Mouse (Mus musculus) skeletal muscle tissue, postnatal 0 days (tissue): ENCODE results near the gene Ogn. TPM values are rescaled to one million over a fixed set of nuclear protein-coding genes. Genes with fewer than 3 reads are reported as not detected.

ENCODE experiments used
- polyA plus RNA-seq: library from polyadenylated mRNA; unstranded; fragments of >200 nt; fragmentation: Nextera tagmentation; extraction: Ambion mirVana; gene quantifications from 2 replicates; pipeline ENCODE4 v1.2.1, GENCODE M21; 2015

Gene Ogn
- 177 and 186 TPM in 2 replicates for polyA plus RNA-seq

DNA sequence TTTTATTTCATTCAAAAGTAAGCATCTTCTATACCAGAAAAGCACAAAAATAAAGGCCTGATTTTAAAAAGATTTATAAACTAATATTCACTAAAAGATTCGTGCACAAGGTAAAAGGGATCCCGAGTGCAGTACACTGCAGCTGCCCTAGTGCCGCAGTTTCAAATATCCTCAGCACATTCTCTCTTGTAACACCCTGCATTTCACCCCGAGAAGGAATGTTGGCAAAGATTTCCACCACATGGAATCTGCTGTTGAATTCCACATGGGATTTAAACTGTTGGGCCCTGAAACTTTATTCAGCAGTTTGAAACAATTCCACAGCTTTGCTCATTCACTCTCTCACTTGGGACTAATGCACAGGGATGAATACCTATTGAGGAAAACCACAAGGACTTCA is at the start of gene Ogn:
Gene Ogn, plus strand, starts transcription at position 333 of the 400 bp plus-strand sequence.

DNA sequence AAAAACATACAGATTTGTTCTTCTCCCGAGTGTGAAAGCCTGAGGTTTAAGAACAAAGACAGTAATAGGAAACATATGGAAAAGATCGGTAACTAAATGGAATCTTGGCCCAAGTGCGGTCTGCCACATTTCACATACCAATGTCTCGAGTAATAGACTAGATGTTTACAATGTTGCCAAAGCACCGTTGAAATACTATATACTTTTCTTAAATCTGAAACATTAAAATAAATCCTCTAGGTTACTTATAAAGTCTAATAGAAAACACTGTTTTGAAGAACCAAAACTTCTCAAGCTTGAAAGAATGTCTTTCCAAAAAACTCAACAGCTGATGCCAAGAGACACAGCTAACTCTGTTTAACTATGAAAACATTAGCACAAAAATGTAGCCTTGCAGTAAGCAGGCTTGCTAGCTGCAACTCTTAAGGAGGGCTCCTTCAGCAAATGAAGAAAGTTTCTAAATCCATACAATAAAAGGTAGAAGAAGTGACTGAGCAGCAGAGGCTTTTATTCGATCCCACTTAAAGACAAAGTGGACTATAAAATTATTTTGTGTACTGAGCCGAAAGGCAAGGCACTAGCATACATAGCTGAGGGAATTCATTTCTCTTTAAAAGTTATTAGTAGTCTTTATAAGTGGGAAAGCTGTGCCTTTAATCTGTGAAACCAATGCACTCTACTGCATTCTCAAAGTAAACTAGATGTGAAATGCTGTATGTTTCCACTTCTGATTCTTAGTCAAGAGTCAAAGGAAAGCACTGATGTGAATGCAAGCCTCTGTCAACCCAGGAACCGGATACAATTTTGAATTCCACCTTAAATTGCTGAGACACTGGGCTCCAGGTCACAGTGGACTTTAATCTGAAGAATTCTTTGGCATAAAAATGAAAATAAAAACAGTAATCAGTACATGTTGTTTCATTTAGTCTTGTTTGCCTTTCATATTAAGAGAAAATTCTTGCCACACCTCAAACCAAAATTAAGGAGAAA is 26.0 kb upstream of the Ogn start, which contains the start of gene Omd:
Gene Omd, plus strand, starts transcription at position 922 of the 990 bp plus-strand sequence.

DNA sequence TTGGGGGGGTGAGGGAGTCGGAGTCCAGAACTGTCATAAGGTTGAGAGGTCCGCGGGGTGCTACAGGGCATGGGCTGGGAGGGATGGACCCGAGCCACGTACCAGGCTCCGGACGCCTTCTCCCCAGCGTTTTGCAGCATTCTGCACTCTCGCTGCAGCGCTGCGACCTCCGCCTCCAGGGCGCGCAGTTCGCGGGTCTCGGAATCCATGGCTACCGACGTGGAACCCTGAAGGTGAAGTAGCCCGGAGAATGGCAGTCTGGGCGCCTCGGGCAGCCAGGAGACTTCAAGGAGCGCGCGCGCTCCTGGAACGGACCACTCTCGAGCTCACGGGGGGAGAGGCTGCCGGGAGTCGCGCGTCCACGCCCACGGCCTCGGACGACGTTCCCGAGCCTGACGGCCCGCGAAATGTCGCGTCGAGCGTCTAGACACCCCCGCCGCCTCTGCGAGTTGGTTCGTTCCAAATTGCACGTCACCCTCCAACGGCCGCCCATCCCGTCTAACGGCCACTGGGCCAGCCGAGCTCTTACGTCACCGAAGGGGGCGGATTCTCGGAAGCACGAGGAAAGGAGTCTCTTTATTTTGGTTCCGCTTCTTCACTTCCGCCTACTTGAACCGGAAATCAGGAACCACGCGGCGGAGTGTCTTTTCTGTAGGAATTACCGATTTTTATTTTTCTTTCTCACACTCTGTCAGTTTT is 44.8 kb downstream of the Ogn start, which contains the start of the genes Cenpp and Nol8:
Gene Cenpp, minus strand, starts transcription at position 305 of the 699 bp plus-strand sequence.
Gene Nol8, plus strand, starts transcription at position 598 of the 699 bp plus-strand sequence.

Other genes starting within 250 kb of the Ogn start
- gene Ippk, start 186.8 kb upstream of the Ogn start, polyA plus RNA-seq = 8.5 and 8.6 TPM in 2 replicates
- gene Tes3-ps, start 114.7 kb upstream of the Ogn start, polyA plus RNA-seq = 0.56 TPM in 2 replicates
- gene Ecm2, start 103.2 kb upstream of the Ogn start, polyA plus RNA-seq = 3.9 TPM in 2 replicates
- 190 and 261 TPM in 2 replicates for gene Aspn, start 63.6 kb upstream of the Ogn start, polyA plus RNA-seq
- 0.95 and 1.0 TPM in 2 replicates for gene Omd, start 25.6 kb upstream of the Ogn start, polyA plus RNA-seq
- 10.7 and 11.2 TPM in 2 replicates for gene Cenpp, start 44.7 kb downstream of the Ogn start, polyA plus RNA-seq
- 6.5 and 8.0 TPM in 2 replicates for gene Nol8, start 45.0 kb downstream of the Ogn start, polyA plus RNA-seq
- 24.6 and 25.8 TPM in 2 replicates for gene Iars, start 74.1 kb downstream of the Ogn start, polyA plus RNA-seq
- not detected in 2 replicates for gene Gm30302, start 191.0 kb downstream of the Ogn start, polyA plus RNA-seq